Mouse (Mus musculus): ENCODE measurements around the gene Rtp2.

GRCm38 (mm10) chr16:23966066-23966465, 33.9 kb upstream of the Rtp2 start:
- TF ChIP-seq CTCF (IDR thresholded peaks at IDR 0.05; ENCODE audit: low read depth, low read length) (no peak), GATA1 (IDR thresholded peaks at IDR 0.05; ENCODE audit: borderline replicate concordance, low read length) (no peak)

Measured in G1E (cell line).